Mouse (Mus musculus) thymus, adult 2 months (tissue): Measurements from ENCODE around the gene Ugt1a8.

Experiments used
- CTCF ChIP-seq: fragments of 200-500 bp; IDR thresholded peaks from 2 replicates; pipeline ENCODE4 v1.5.1; 2012; ENCODE audit warnings: mild to moderate bottlenecking, control low read depth, low read length, moderate library complexity, borderline replicate concordance; ENCODE audit not compliant: control insufficient read depth, poor library complexity, insufficient read depth; ENCODE audit errors: extremely low read depth
- POLR2A ChIP-seq: fragments of 200-500 bp; IDR thresholded peaks from 2 replicates; pipeline ENCODE4 v1.6.1; 2012; ENCODE audit warnings: mild to moderate bottlenecking, low read length, control low read depth, moderate library complexity; ENCODE audit not compliant: control insufficient read depth, poor library complexity, insufficient read depth; ENCODE audit errors: extremely low read depth

GRCm38 (mm10) chr1:88258361-88258760, 170.7 kb downstream of the Ugt1a8 start:
- no peak for TF ChIP-seq CTCF
- no peak for TF ChIP-seq POLR2A
